ENCODE assay signal across 9 mouse cellular contexts in genomic region chr7:90029548-90030485, GRCm38 (mm10). TPM values are rescaled to one million over a fixed set of nuclear protein-coding genes. Genes with fewer than 3 reads are reported as not detected.
DNase-seq lines count a peak whose midpoint lies in the region; ATAC-seq and TF ChIP-seq lines count a peak whose summit lies in the region.
"Had no signal": no experiment of that assay in that cellular context is flagged by ENCODE, and none has a peak within 500 bp of the region (broad histone marks: within the 10 kb centered on the region; RNA-seq: fewer than 3 reads in every experiment).

No protein-coding gene starts in this region.

- peak; percentile 43 for DNase-seq in kidney, adult 18-20 months
- DNase-seq in kidney, adult 11 months: no peak
- peak; percentile 72 for DNase-seq in embryonic facial prominence, embryonic 14.5 days (ENCODE audit: low spot score)
- peak; percentile 73 for DNase-seq in kidney, postnatal 0 days (ENCODE audit: low spot score)
- DNase-seq in lung, postnatal 4 days: peak; percentile 62 to 82
- DNase-seq in testis, postnatal 14 days (ENCODE audit: low spot score): peak; percentile 34
- no peak for DNase-seq in thymus, postnatal 0 days (ENCODE audit: low spot score)

- no peaks in the 10 kb centered on the region for H3K27me3 ChIP-seq in embryonic facial prominence, embryonic 14.5 days (replicated peaks; ENCODE audit: control insufficient read depth, insufficient read depth, low read length)
- H3K27me3 ChIP-seq in heart, embryonic 12.5 days (replicated peaks): no peaks in the 10 kb centered on the region
- no peaks in the 10 kb centered on the region for H3K27me3 ChIP-seq in kidney, postnatal 0 days (ENCODE audit: insufficient read depth, low read length)

- H3K36me3 ChIP-seq in embryonic facial prominence, embryonic 14.5 days (ENCODE audit: control insufficient read depth, insufficient read depth, low read length): no peaks in the 10 kb centered on the region
- H3K36me3 ChIP-seq in heart, embryonic 12.5 days: no peaks in the 10 kb centered on the region
- H3K36me3 ChIP-seq in kidney, postnatal 0 days (ENCODE audit: insufficient read depth, low read length): no peaks in the 10 kb centered on the region

- ATAC-seq in embryonic facial prominence, embryonic 14.5 days (ENCODE audit: low read depth): peak; percentile 39; the same call in 1 of the 2 replicates
- peak; percentile 57 for ATAC-seq in heart, embryonic 12.5 days (ENCODE audit: insufficient number of reproducible peaks, low FRiP score)
- ATAC-seq in kidney, postnatal 0 days (replicated peaks; ENCODE audit: low FRiP score, low read depth): peak; percentile 43; the same call in 1 of the 2 replicates

- 0 out of 2 replicates have a peak overlapping the region, but pooled peaks have one; percentile 1 for H3K9ac ChIP-seq in embryonic facial prominence, embryonic 14.5 days (ENCODE audit: low read depth, low read length)
- peak overlapping the region; percentile 13; the same call in 1 of the 2 replicates for H3K9ac ChIP-seq in heart, embryonic 12.5 days
- H3K9ac ChIP-seq in kidney, postnatal 0 days (ENCODE audit: low read depth, low read length): no peak overlapping the region

- peaks cover 26% of the 10 kb centered on the region for H3K4me1 ChIP-seq in embryonic facial prominence, embryonic 14.5 days (ENCODE audit: control insufficient read depth, insufficient read depth, low read length)
- H3K4me1 ChIP-seq in heart, embryonic 12.5 days (replicated peaks): peaks cover 48% of the 10 kb centered on the region
- H3K4me1 ChIP-seq in kidney, postnatal 0 days (replicated peaks; ENCODE audit: insufficient read depth, low read length): peaks cover 18% of the 10 kb centered on the region

- H3K27ac ChIP-seq in embryonic facial prominence, embryonic 14.5 days (replicated peaks; ENCODE audit: low read depth, low read length): peak overlapping the region; percentile 77
- H3K27ac ChIP-seq in heart, embryonic 12.5 days (ENCODE audit: poor library complexity, severe bottlenecking): peak overlapping the region; percentile 65
- peak overlapping the region; percentile 84 for H3K27ac ChIP-seq in kidney, postnatal 0 days

- H3K4me3 ChIP-seq in embryonic facial prominence, embryonic 14.5 days (ENCODE audit: low read depth, low read length): no peak overlapping the region
- H3K4me3 ChIP-seq in heart, embryonic 12.5 days: peak overlapping the region; percentile 19; the same call in 1 of the 2 replicates
- no peak overlapping the region for H3K4me3 ChIP-seq in kidney, postnatal 0 days (replicated peaks; ENCODE audit: low read depth, low read length)
- H3K4me3 ChIP-seq: erythroblast, embryonic 14.5 days had no signal

- whole genome bisulfite sequencing in embryonic facial prominence, embryonic 14.5 days: 22% methylated on average over 20 of the region's 20 CpGs
- WGBS in heart, embryonic 12.5 days: 27% methylated on average over 20 of the region's 20 CpGs
- 44% methylated on average over 20 of the region's 20 CpGs for WGBS in kidney, postnatal 0 days

- H3K9me3 ChIP-seq in embryonic facial prominence, embryonic 14.5 days (ENCODE audit: control insufficient read depth, low read length): no peaks in the 10 kb centered on the region; the same call in 1 of the 2 replicates
- no peaks in the 10 kb centered on the region for H3K9me3 ChIP-seq in heart, embryonic 12.5 days (replicated peaks)
- H3K9me3 ChIP-seq in kidney, postnatal 0 days (replicated peaks; ENCODE audit: low read length): no peaks in the 10 kb centered on the region

- no peak for TF ChIP-seq CTCF in kidney, postnatal 0 days (IDR thresholded peaks at IDR 0.05; ENCODE audit: low read depth)

- peak overlapping the region; percentile 36 for H3K4me2 ChIP-seq in embryonic facial prominence, embryonic 14.5 days (ENCODE audit: low read depth, low read length)
- H3K4me2 ChIP-seq in heart, embryonic 12.5 days: peak overlapping the region; percentile 56
- peak overlapping the region; percentile 17 for H3K4me2 ChIP-seq in kidney, postnatal 0 days (ENCODE audit: low read length)

RNA-seq across cellular contexts. Expression of gene Eed, which starts 49.0 kb away (rescaled TPM):
- polyA plus RNA-seq in embryonic facial prominence, embryonic 14.5 days (2014; fragmentation: Nextera tagmentation; extraction: Ambion mirVana): 62.8 and 64.7 TPM in 2 replicates
- polyA plus RNA-seq in heart, embryonic 12.5 days (2016; fragmentation: Nextera tagmentation; extraction: Ambion mirVana): 51.3 and 51.9 TPM in 2 replicates
- polyA plus RNA-seq in kidney, postnatal 0 days (2015; fragmentation: Nextera tagmentation; extraction: Ambion mirVana): 51.0 and 54.3 TPM in 2 replicates
- polyA plus RNA-seq in thymus, postnatal 0 days (2015; fragmentation: Nextera tagmentation; extraction: Ambion mirVana): 70.3 and 75.3 TPM in 2 replicates

Comparison
In these comparisons a context has a peak if more than half of its experiments do, and no peak if none do; other contexts are left out.
1. DNase-seq: peak in kidney, adult 18-20 months (single experiment), embryonic facial prominence, embryonic 14.5 days (single experiment), kidney, postnatal 0 days (single experiment), lung, postnatal 4 days (2 of 2) and testis, postnatal 14 days (single experiment); none in kidney, adult 11 months (single experiment) and thymus, postnatal 0 days (single experiment).
2. Peak in every context shown above with its lines, with median percentiles within 50 percentile points of each other: ATAC-seq, H3K27ac ChIP-seq and H3K4me2 ChIP-seq.